Mouse (Mus musculus) heart, embryonic 15.5 days (tissue): ENCODE measurements around the gene Skint6. TPM values are rescaled to one million over a fixed set of nuclear protein-coding genes. Genes with fewer than 3 reads are reported as not detected.
"Not testable (repeated sequence)": the region's sequence is repeated elsewhere in the genome, so short reads cannot be mapped to it uniquely, and the experiment has no call there.

Source experiments
- ATAC-seq: fragments of 200-750 bp; cut with Nextera tagmentation; replicated peaks from 2 replicates; pipeline ENCODE4 v1.8.0; 2017; ENCODE audit warnings: low read depth, moderate TSS enrichment; ENCODE audit not compliant: insufficient number of reproducible peaks, insufficient read depth, low FRiP score
- H3K27ac ChIP-seq: fragments of 300-500 bp; sonication (generic); 2 replicates; pipeline ENCODE4 v1.5.1; 2015; ENCODE audit warnings: mild to moderate bottlenecking, inconsistent platforms
- H3K27me3 ChIP-seq: fragments of 300-500 bp; sonication (generic); 2 replicates; pipeline ENCODE4 v1.6.1; 2015; ENCODE audit warnings: inconsistent platforms
- H3K36me3 ChIP-seq: fragments of 300-500 bp; sonication (generic); 2 replicates; pipeline ENCODE4 v1.6.1; 2015; ENCODE audit warnings: mild to moderate bottlenecking, inconsistent platforms
- H3K4me1 ChIP-seq: fragments of 300-500 bp; sonication (generic); replicated peaks from 2 replicates; pipeline ENCODE4 v1.6.1; 2015; ENCODE audit warnings: inconsistent platforms
- H3K4me2 ChIP-seq: fragments of 300-500 bp; sonication (generic); 2 replicates; pipeline ENCODE4 v1.6.1; 2015; ENCODE audit warnings: inconsistent platforms, mild to moderate bottlenecking, moderate library complexity
- H3K4me3 ChIP-seq: fragments of 300-500 bp; sonication (generic); 2 replicates; pipeline ENCODE4 v1.5.1; 2015; ENCODE audit warnings: mild to moderate bottlenecking, inconsistent platforms
- H3K9ac ChIP-seq: fragments of 300-500 bp; sonication (generic); 2 replicates; pipeline ENCODE4 v1.6.1; 2015; ENCODE audit warnings: mild to moderate bottlenecking, inconsistent platforms
- H3K9me3 ChIP-seq: fragments of 300-500 bp; sonication (generic); replicated peaks from 2 replicates; pipeline ENCODE4 v1.6.1; 2016; ENCODE audit warnings: inconsistent platforms
- WGBS: fragments of 180-500 bp; shearing (Covaris S2); methylation state at CpG from one replicate; pipeline ENCODE4 v1.1.7; 2015; ENCODE audit warnings: mixed read lengths; 5-methylcytosine and 5-hydroxymethylcytosine counted together
- polyA plus RNA-seq: library from polyadenylated mRNA; unstranded; fragments of >200 nt; fragmentation: Nextera tagmentation; extraction: Ambion mirVana; gene quantifications from 2 replicates; pipeline ENCODE4 v1.2.1, GENCODE M21; 2015

The Skint6 gene
- not detected in 2 replicates for polyA plus RNA-seq

- Histone ChIP-seq H3K27ac (no peak within 1 kb of the TSS), H3K4me3 (no peak within 1 kb of the TSS), H3K36me3 (no peaks in the 10 kb centered on the region), H3K4me2 (no peak within 1 kb of the TSS), H3K27me3 (no peaks in the 10 kb centered on the region), H3K4me1 (no peaks in the 10 kb centered on the region), H3K9ac (no peak within 1 kb of the TSS), H3K9me3 (no peaks in the 10 kb centered on the region)
- ATAC-seq: no peak
- WGBS: 48% methylated on average over 2 of the region's 2 CpGs
Observed at GRCm38 (mm10) chr4:113286873-113287272, at the start of gene Skint6. Gene Skint6 (minus strand): TSS chr4:113286973.

- no peaks in the 10 kb centered on the region for H3K4me1 ChIP-seq
- H3K9ac ChIP-seq: no peak overlapping the region
- WGBS: 69% methylated on average over 1 of the region's 1 CpGs
- H3K4me2 ChIP-seq: no peak overlapping the region
- no peaks in the 10 kb centered on the region for H3K36me3 ChIP-seq
- no peak overlapping the region for H3K4me3 ChIP-seq
- 0 out of 2 replicates have a peak, but pooled peaks cover 4% of the 10 kb centered on the region for H3K9me3 ChIP-seq
- no peak for ATAC-seq
- no peaks in the 10 kb centered on the region for H3K27me3 ChIP-seq
- no peak overlapping the region for H3K27ac ChIP-seq
Observed at GRCm38 (mm10) chr4:113320911-113321310, 34.1 kb upstream of the Skint6 start.

- H3K27me3 ChIP-seq: no peaks in the 10 kb centered on the region
- H3K9ac ChIP-seq: no peak overlapping the region
- H3K36me3 ChIP-seq: no peaks in the 10 kb centered on the region
- H3K4me1 ChIP-seq: no peaks in the 10 kb centered on the region
- WGBS: 56% methylated on average over 3 of the region's 3 CpGs
- H3K9me3 ChIP-seq: 0 out of 2 replicates have a peak, but pooled peaks cover 2% of the 10 kb centered on the region
- no peak overlapping the region for H3K27ac ChIP-seq
- H3K4me2 ChIP-seq: no peak overlapping the region
- no peak overlapping the region for H3K4me3 ChIP-seq
- no peak for ATAC-seq
Observed at GRCm38 (mm10) chr4:113301773-113302473, 15.2 kb upstream of the Skint6 start.

- WGBS: 89% methylated on average over 1 of the region's 1 CpGs
Observed at GRCm38 (mm10) chr4:113263363-113264060, 23.3 kb downstream of the Skint6 start.

GRCm38 (mm10) chr4:113245808-113246207, 41.0 kb downstream of the Skint6 start:
- H3K36me3 ChIP-seq: no peaks in the 10 kb centered on the region
- H3K9ac ChIP-seq: no peak overlapping the region
- no peak overlapping the region for H3K4me3 ChIP-seq
- no peaks in the 10 kb centered on the region for H3K27me3 ChIP-seq
- ATAC-seq: no peak
- no peak overlapping the region for H3K4me2 ChIP-seq
- H3K4me1 ChIP-seq: no peaks in the 10 kb centered on the region
- H3K27ac ChIP-seq: no peak overlapping the region
- H3K9me3 ChIP-seq: no peaks in the 10 kb centered on the region; the same call in 1 of the 2 replicates

More at GRCm38 (mm10) chr4:113263363-113264060, 23.3 kb downstream of the Skint6 start:
- no peak overlapping the region for H3K27ac ChIP-seq
- no peaks in the 10 kb centered on the region for H3K27me3 ChIP-seq
- H3K4me2 ChIP-seq: no peak overlapping the region
- no peak overlapping the region for H3K4me3 ChIP-seq
- ATAC-seq: no peak
- H3K4me1 ChIP-seq: no peaks in the 10 kb centered on the region
- no peaks in the 10 kb centered on the region for H3K36me3 ChIP-seq
- H3K9ac ChIP-seq: no peak overlapping the region
- no peaks in the 10 kb centered on the region; the same call in 1 of the 2 replicates for H3K9me3 ChIP-seq

GRCm38 (mm10) chr4:113067621-113068020, 219.2 kb downstream of the Skint6 start:
- Histone ChIP-seq H3K9me3 (no peaks in the 10 kb centered on the region), H3K36me3 (no peaks in the 10 kb centered on the region), H3K27me3 (no peaks in the 10 kb centered on the region), H3K27ac (no peak overlapping the region), H3K9ac (no peak overlapping the region), H3K4me2 (no peak overlapping the region), H3K4me1 (no peaks in the 10 kb centered on the region), H3K4me3 (no peak overlapping the region)
- 48% methylated on average over 3 of the region's 3 CpGs for WGBS
- ATAC-seq: no peak

GRCm38 (mm10) chr4:112979160-112979559, 307.6 kb downstream of the Skint6 start:
- ATAC-seq, H3K4me2 ChIP-seq, H3K4me3 ChIP-seq, H3K27ac ChIP-seq, H3K27me3 ChIP-seq, H3K9me3 ChIP-seq, H3K9ac ChIP-seq, H3K36me3 ChIP-seq, H3K4me1 ChIP-seq: not testable (repeated sequence)
- whole genome bisulfite sequencing: 25% methylated on average over 22 of the region's 22 CpGs

- Histone ChIP-seq H3K36me3 (no peaks in the 10 kb centered on the region), H3K9ac (no peak overlapping the region), H3K4me1 (no peaks in the 10 kb centered on the region), H3K9me3 (peaks cover 4% of the 10 kb centered on the region; the same call in 1 of the 2 replicates), H3K27ac (no peak overlapping the region), H3K27me3 (no peaks in the 10 kb centered on the region), H3K4me2 (no peak overlapping the region), H3K4me3 (no peak overlapping the region)
- WGBS: 3% methylated on average over 1 of the region's 1 CpGs
- no peak for ATAC-seq
Observed at GRCm38 (mm10) chr4:112790646-112791045, 496.1 kb downstream of the Skint6 start.

GRCm38 (mm10) chr4:112774766-112775165, 512.0 kb downstream of the Skint6 start, which contains the start of gene Skint10:
Gene Skint10 (minus strand): TSS chr4:112774866.
- H3K27me3 ChIP-seq: no peaks in the 10 kb centered on the region
- no peaks in the 10 kb centered on the region for H3K4me1 ChIP-seq
- ATAC-seq: no peak
- H3K4me2 ChIP-seq: no peak within 1 kb of the TSS
- H3K27ac ChIP-seq: no peak within 1 kb of the TSS
- WGBS: 64% methylated on average over 1 of the region's 1 CpGs
- no peak within 1 kb of the TSS for H3K4me3 ChIP-seq
- no peaks in the 10 kb centered on the region for H3K36me3 ChIP-seq
- H3K9ac ChIP-seq: no peak within 1 kb of the TSS
- H3K9me3 ChIP-seq: no peaks in the 10 kb centered on the region; the same call in 1 of the 2 replicates
